Mouse (Mus musculus): ENCODE data around the gene Cops6. TPM values are rescaled to one million over a fixed set of nuclear protein-coding genes. Genes with fewer than 3 reads are reported as not detected.
A peak's percentile ranks its signal among the peaks of the same experiment; 100 is the strongest.

Cops6 gene
- polyA plus RNA-seq, 2 experiments, result 62.4 to 123 TPM

DNA sequence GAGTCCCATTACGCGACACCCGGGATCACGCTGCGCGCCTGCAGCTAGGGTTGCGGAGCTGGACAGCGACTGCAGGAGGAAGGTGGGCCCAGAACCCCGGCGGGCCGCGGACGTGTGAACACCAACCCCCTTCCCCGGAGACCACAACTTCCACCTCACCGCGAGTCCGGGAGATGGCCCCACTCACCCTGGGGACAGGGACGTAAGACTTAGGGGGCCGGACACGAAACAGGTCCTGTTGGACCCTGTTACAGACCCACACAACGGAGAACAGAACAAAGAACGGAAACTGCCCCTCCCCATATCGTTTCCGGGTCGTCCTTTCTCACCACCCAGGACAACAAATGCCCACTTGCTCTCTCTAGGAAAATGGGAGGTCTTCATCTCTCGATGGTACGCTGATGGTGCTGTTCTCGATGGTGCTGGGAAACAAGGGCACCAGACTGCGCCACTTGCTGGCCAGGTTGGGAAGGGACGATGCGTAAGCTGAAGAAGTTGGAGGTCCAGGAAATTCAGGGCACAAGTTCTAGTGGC is 5.4 kb upstream of the Cops6 start, which contains the start of gene Zfp113:
Gene Zfp113 (minus strand): TSS at position 302 of the 534 bp plus-strand sequence.
- peak; percentile 95 for ATAC-seq (ENCODE audit: insufficient read depth)
- Histone ChIP-seq H3K36me3 (replicated peaks; ENCODE audit: control insufficient read depth, insufficient read depth, low read depth) (peaks cover 4% of the 10 kb centered on the region), H3K9ac (replicated peaks) (peak within 1 kb of the TSS; percentile 82), H3K4me3 (ENCODE audit: insufficient read depth in 1 of 2, low read depth in 2 of 2, low read length in 2 of 2) (peak within 1 kb of the TSS; percentile 66 to 88), H3K4me1 (replicated peaks; ENCODE audit: control insufficient read depth in 2 of 2, insufficient read depth in 2 of 2, low read length in 1 of 2) (peaks cover 6% of the 10 kb centered on the region in 2 experiments), H3K27me3 (ENCODE audit: control insufficient read depth, insufficient read depth, low read length) (no peaks in the 10 kb centered on the region), H3K9me3 (ENCODE audit: control insufficient read depth, low read length) (no peaks in the 10 kb centered on the region), H3K4me2 (ENCODE audit: low read depth) (peak within 1 kb of the TSS; percentile 86), H3K27ac (peak within 1 kb of the TSS; percentile 19)
- TF ChIP-seq CTCF (IDR thresholded peaks at IDR 0.05; ENCODE audit: low read depth) (peak; percentile 99), EP300 (IDR thresholded peaks at IDR 0.05; ENCODE audit: low read depth) (no peak)
- DNase-seq (ENCODE audit: low read depth in 3 of 3, low spot score in 3 of 3), result peak; percentile 90 to 94 (median 91)
- WGBS (ENCODE audit: insufficient replicate concordance), result under 1% methylated on average over 31 of the region's 31 CpGs

DNA sequence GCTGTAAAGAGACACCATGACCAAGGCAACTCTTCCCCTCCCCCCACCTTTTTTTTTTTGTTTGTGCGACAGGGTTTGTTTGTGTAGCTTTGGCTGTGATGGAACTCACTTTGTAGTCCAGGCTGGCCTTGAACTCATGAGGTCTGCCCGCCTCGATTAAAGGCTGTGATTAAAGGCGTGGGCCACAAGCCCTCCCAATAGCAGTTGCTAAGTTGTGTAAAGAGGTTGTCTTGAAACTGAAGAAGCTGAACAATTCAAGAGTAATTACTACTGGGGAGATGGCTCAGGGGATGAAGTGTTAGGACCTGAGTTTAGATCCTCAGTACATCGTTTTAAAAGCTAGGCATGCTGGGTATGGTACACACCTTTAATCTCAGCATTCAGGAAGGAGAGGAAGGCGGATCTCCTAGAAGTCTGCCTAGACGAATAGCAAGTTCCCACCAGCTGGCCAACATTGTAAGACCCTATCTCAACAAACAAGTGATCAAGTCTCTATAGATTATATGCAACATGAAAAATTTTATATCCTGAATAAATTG is 578 bp upstream of the Cops6 start:
- peaks cover 28% of the 10 kb centered on the region for H3K36me3 ChIP-seq (replicated peaks; ENCODE audit: control insufficient read depth, insufficient read depth, low read depth)
- peaks cover 14 to 17% of the 10 kb centered on the region in 2 experiments for H3K4me1 ChIP-seq (replicated peaks; ENCODE audit: control insufficient read depth in 2 of 2, insufficient read depth in 2 of 2, low read length in 1 of 2)
- 51% methylated on average over 7 of the region's 7 CpGs for WGBS (ENCODE audit: insufficient replicate concordance)
- no peak overlapping the region for H3K27ac ChIP-seq
- TF ChIP-seq CTCF (IDR thresholded peaks at IDR 0.05; ENCODE audit: low read depth) (no peak), EP300 (IDR thresholded peaks at IDR 0.05; ENCODE audit: low read depth) (no peak)
- H3K4me3 ChIP-seq (ENCODE audit: insufficient read depth in 1 of 2, low read depth in 2 of 2, low read length in 2 of 2), result peak overlapping the region in 1 of 2 experiments; percentile 77; a peak in 2 of 4 replicates
- H3K9me3 ChIP-seq (ENCODE audit: control insufficient read depth, low read length), result no peaks in the 10 kb centered on the region
- peak overlapping the region; percentile 72; the same call in 1 of the 2 replicates for H3K9ac ChIP-seq (replicated peaks)
- DNase-seq (ENCODE audit: low read depth in 3 of 3, low spot score in 3 of 3) (no peak), ATAC-seq (ENCODE audit: insufficient read depth) (no peak)
- no peaks in the 10 kb centered on the region for H3K27me3 ChIP-seq (ENCODE audit: control insufficient read depth, insufficient read depth, low read length)
- H3K4me2 ChIP-seq (ENCODE audit: low read depth), result peak overlapping the region; percentile 83

- Histone ChIP-seq H3K4me1 (replicated peaks; ENCODE audit: control insufficient read depth in 2 of 2, insufficient read depth in 2 of 2, low read length in 1 of 2) (peaks cover 14 to 17% of the 10 kb centered on the region in 2 experiments), H3K36me3 (replicated peaks; ENCODE audit: control insufficient read depth, insufficient read depth, low read depth) (peaks cover 56% of the 10 kb centered on the region), H3K27me3 (ENCODE audit: control insufficient read depth, insufficient read depth, low read length) (no peaks in the 10 kb centered on the region), H3K4me2 (ENCODE audit: low read depth) (no peak overlapping the region), H3K9me3 (ENCODE audit: control insufficient read depth, low read length) (no peaks in the 10 kb centered on the region), H3K9ac (replicated peaks) (no peak overlapping the region), H3K4me3 (ENCODE audit: insufficient read depth in 1 of 2, low read depth in 2 of 2, low read length in 2 of 2) (no peak overlapping the region; a peak in 1 of 4 replicates), H3K27ac (no peak overlapping the region)
- WGBS (ENCODE audit: insufficient replicate concordance), result 43% methylated on average over 6 of the region's 6 CpGs
- TF ChIP-seq EP300 (IDR thresholded peaks at IDR 0.05; ENCODE audit: low read depth) (no peak), CTCF (IDR thresholded peaks at IDR 0.05; ENCODE audit: low read depth) (no peak)
- DNase-seq (ENCODE audit: low read depth in 3 of 3, low spot score in 3 of 3) (no peak), ATAC-seq (ENCODE audit: insufficient read depth) (no peak)
Measured at GRCm38 (mm10) chr5:138163046-138163445, 2.2 kb downstream of the Cops6 start.

GRCm38 (mm10) chr5:138163610-138164009 is 2.7 kb downstream of the Cops6 start:
- H3K27ac ChIP-seq, result no peak overlapping the region
- DNase-seq (ENCODE audit: low read depth in 3 of 3, low spot score in 3 of 3), result no peak
- TF ChIP-seq CTCF (IDR thresholded peaks at IDR 0.05; ENCODE audit: low read depth) (no peak), EP300 (IDR thresholded peaks at IDR 0.05; ENCODE audit: low read depth) (no peak)
- H3K4me2 ChIP-seq (ENCODE audit: low read depth), result no peak overlapping the region
- no peaks in the 10 kb centered on the region for H3K27me3 ChIP-seq (ENCODE audit: control insufficient read depth, insufficient read depth, low read length)
- no peaks in the 10 kb centered on the region for H3K9me3 ChIP-seq (ENCODE audit: control insufficient read depth, low read length)
- no peak for ATAC-seq (ENCODE audit: insufficient read depth)
- peaks cover 14 to 17% of the 10 kb centered on the region in 2 experiments for H3K4me1 ChIP-seq (replicated peaks; ENCODE audit: control insufficient read depth in 2 of 2, insufficient read depth in 2 of 2, low read length in 1 of 2)
- no peak overlapping the region for H3K9ac ChIP-seq (replicated peaks)
- 77% methylated on average over 10 of the region's 10 CpGs for WGBS (ENCODE audit: insufficient replicate concordance)
- no peak overlapping the region for H3K4me3 ChIP-seq (ENCODE audit: insufficient read depth in 1 of 2, low read depth in 2 of 2, low read length in 2 of 2)
- H3K36me3 ChIP-seq (replicated peaks; ENCODE audit: control insufficient read depth, insufficient read depth, low read depth), result peaks cover 61% of the 10 kb centered on the region

GRCm38 (mm10) chr5:138165594-138165993 is 4.7 kb downstream of the Cops6 start:
- H3K4me1 ChIP-seq (replicated peaks; ENCODE audit: control insufficient read depth in 2 of 2, insufficient read depth in 2 of 2, low read length in 1 of 2), result peaks cover 16% of the 10 kb centered on the region in 2 experiments
- DNase-seq (ENCODE audit: low read depth in 3 of 3, low spot score in 3 of 3) (no peak), ATAC-seq (ENCODE audit: insufficient read depth) (no peak)
- no peak overlapping the region for H3K9ac ChIP-seq (replicated peaks)
- H3K9me3 ChIP-seq (ENCODE audit: control insufficient read depth, low read length), result no peaks in the 10 kb centered on the region
- 86% methylated on average over 8 of the region's 8 CpGs for WGBS (ENCODE audit: insufficient replicate concordance)
- H3K27ac ChIP-seq, result no peak overlapping the region
- H3K4me2 ChIP-seq (ENCODE audit: low read depth), result no peak overlapping the region
- H3K27me3 ChIP-seq (ENCODE audit: control insufficient read depth, insufficient read depth, low read length), result no peaks in the 10 kb centered on the region
- no peak overlapping the region for H3K4me3 ChIP-seq (ENCODE audit: insufficient read depth in 1 of 2, low read depth in 2 of 2, low read length in 2 of 2)
- H3K36me3 ChIP-seq (replicated peaks; ENCODE audit: control insufficient read depth, insufficient read depth, low read depth), result peaks cover 78% of the 10 kb centered on the region
- TF ChIP-seq EP300 (IDR thresholded peaks at IDR 0.05; ENCODE audit: low read depth) (no peak), CTCF (IDR thresholded peaks at IDR 0.05; ENCODE audit: low read depth) (no peak)

All from liver, embryonic 14.5 days (tissue).